Mouse (Mus musculus) erythroblast, embryonic 14.5 days (primary cell): ENCODE results near the gene Mrps14. TPM values are rescaled to one million over a fixed set of nuclear protein-coding genes. Genes with fewer than 3 reads are reported as not detected.

Source experiments
- H3K27me3 ChIP-seq: 2 replicates; pipeline ENCODE4 v1.6.1; 2012; ENCODE audit warnings: inconsistent platforms; ENCODE audit not compliant: control insufficient read depth
- H3K36me3 ChIP-seq: 2 replicates; pipeline ENCODE4 v1.6.1; 2012; ENCODE audit warnings: mild to moderate bottlenecking, inconsistent platforms; ENCODE audit not compliant: control insufficient read depth
- H3K4me1 ChIP-seq: 2 replicates; pipeline ENCODE4 v1.6.1; 2012; ENCODE audit warnings: inconsistent platforms; ENCODE audit not compliant: control insufficient read depth
- H3K4me3 ChIP-seq: replicated peaks from 2 replicates; pipeline ENCODE3; 2012; ENCODE audit warnings: moderate library complexity, mild to moderate bottlenecking, inconsistent platforms
- H3K9me3 ChIP-seq: 2 replicates; pipeline ENCODE4 v1.6.1; 2012; ENCODE audit warnings: low read length, inconsistent platforms, mixed read lengths; ENCODE audit not compliant: control insufficient read depth
- GATA1 ChIP-seq: IDR thresholded peaks from 2 replicates; pipeline ENCODE4 v1.6.1; 2012; ENCODE audit warnings: low read length, inconsistent platforms, mixed read lengths
- TAL1 ChIP-seq: IDR thresholded peaks from 3 replicates; pipeline ENCODE4 v1.6.1; 2012; ENCODE audit warnings: low read length, inconsistent platforms, mixed read lengths
- polyA plus RNA-seq: library from polyadenylated mRNA; stranded (reverse); fragments of >175 nt; gene quantifications from 2 replicates; pipeline ENCODE4 v1.2.3, GENCODE M21; 2012

Mrps14 gene
- polyA plus RNA-seq, 1 experiment = 0.42 TPM

GRCm38 (mm10) chr1:160214171-160214570 lies 19.2 kb downstream of the Mrps14 start:
- H3K4me3 ChIP-seq = peak overlapping the region; percentile 98
- H3K9me3 ChIP-seq = no peaks in the 10 kb centered on the region

GRCm38 (mm10) chr1:160217898-160218297 lies 22.9 kb downstream of the Mrps14 start:
- Histone ChIP-seq H3K4me1 (peaks cover 12% of the 10 kb centered on the region), H3K9me3 (no peaks in the 10 kb centered on the region), H3K4me3 (no peak overlapping the region), H3K27me3 (no peaks in the 10 kb centered on the region), H3K36me3 (no peaks in the 10 kb centered on the region)
- no peak for TF ChIP-seq GATA1
- no peak for TF ChIP-seq TAL1

More at GRCm38 (mm10) chr1:160214171-160214570, 19.2 kb downstream of the Mrps14 start:
- no peaks in the 10 kb centered on the region for H3K27me3 ChIP-seq
- TF ChIP-seq TAL1 = no peak
- peaks cover 35% of the 10 kb centered on the region for H3K4me1 ChIP-seq
- peaks cover 7% of the 10 kb centered on the region for H3K36me3 ChIP-seq

- Histone ChIP-seq H3K4me3 (no peak overlapping the region), H3K9me3 (no peaks in the 10 kb centered on the region), H3K27me3 (no peaks in the 10 kb centered on the region), H3K36me3 (peaks cover 8% of the 10 kb centered on the region), H3K4me1 (peaks cover 6% of the 10 kb centered on the region)
- TF ChIP-seq TAL1 (no peak), GATA1 (no peak)
Observed at GRCm38 (mm10) chr1:160224093-160224492, 29.1 kb downstream of the Mrps14 start.

- TF ChIP-seq TAL1 (no peak), GATA1 (no peak)
- H3K27me3 ChIP-seq = no peaks in the 10 kb centered on the region
Observed at GRCm38 (mm10) chr1:160227196-160227595, 32.2 kb downstream of the Mrps14 start.

GRCm38 (mm10) chr1:160227850-160228249 lies 32.8 kb downstream of the Mrps14 start:
- H3K27me3 ChIP-seq = no peaks in the 10 kb centered on the region
- H3K4me3 ChIP-seq = no peak overlapping the region
- peaks cover 8% of the 10 kb centered on the region for H3K4me1 ChIP-seq
- peaks cover 12% of the 10 kb centered on the region for H3K36me3 ChIP-seq
- TF ChIP-seq TAL1 = no peak
- TF ChIP-seq GATA1 = no peak
- no peaks in the 10 kb centered on the region for H3K9me3 ChIP-seq

More at GRCm38 (mm10) chr1:160227196-160227595, 32.2 kb downstream of the Mrps14 start:
- H3K9me3 ChIP-seq = no peaks in the 10 kb centered on the region
- no peak overlapping the region for H3K4me3 ChIP-seq
- peaks cover 12% of the 10 kb centered on the region for H3K36me3 ChIP-seq
- peaks cover 8% of the 10 kb centered on the region for H3K4me1 ChIP-seq

- Histone ChIP-seq H3K9me3 (no peaks in the 10 kb centered on the region), H3K27me3 (no peaks in the 10 kb centered on the region), H3K4me1 (peaks cover 8% of the 10 kb centered on the region), H3K4me3 (no peak overlapping the region), H3K36me3 (peaks cover 10% of the 10 kb centered on the region)
- TF ChIP-seq TAL1 (no peak), GATA1 (no peak)
Observed at GRCm38 (mm10) chr1:160231013-160231412, 36.0 kb downstream of the Mrps14 start.

GRCm38 (mm10) chr1:160232113-160232512 lies 37.1 kb downstream of the Mrps14 start:
- Histone ChIP-seq H3K4me1 (peaks cover 8% of the 10 kb centered on the region), H3K9me3 (no peaks in the 10 kb centered on the region), H3K27me3 (no peaks in the 10 kb centered on the region), H3K36me3 (peaks cover 6% of the 10 kb centered on the region), H3K4me3 (no peak overlapping the region)
- no peak for TF ChIP-seq TAL1
- TF ChIP-seq GATA1 = no peak

GRCm38 (mm10) chr1:160233921-160234320 lies 38.9 kb downstream of the Mrps14 start:
- no peaks in the 10 kb centered on the region for H3K9me3 ChIP-seq
- peaks cover 2% of the 10 kb centered on the region; the same call in 1 of the 2 replicates for H3K4me1 ChIP-seq
- no peak overlapping the region for H3K4me3 ChIP-seq
- H3K36me3 ChIP-seq = peaks cover 10% of the 10 kb centered on the region
- TF ChIP-seq TAL1 (no peak), GATA1 (no peak)
- no peaks in the 10 kb centered on the region for H3K27me3 ChIP-seq

GRCm38 (mm10) chr1:160237981-160238380 lies 43.0 kb downstream of the Mrps14 start:
- TF ChIP-seq TAL1 (no peak), GATA1 (no peak)
- no peak overlapping the region for H3K4me3 ChIP-seq
- H3K27me3 ChIP-seq = no peaks in the 10 kb centered on the region
- peaks cover 14% of the 10 kb centered on the region for H3K36me3 ChIP-seq
- no peaks in the 10 kb centered on the region for H3K9me3 ChIP-seq
- H3K4me1 ChIP-seq = no peaks in the 10 kb centered on the region

- Histone ChIP-seq H3K36me3 (peaks cover 14% of the 10 kb centered on the region), H3K27me3 (no peaks in the 10 kb centered on the region), H3K4me3 (no peak overlapping the region), H3K9me3 (no peaks in the 10 kb centered on the region), H3K4me1 (no peaks in the 10 kb centered on the region)
- no peak for TF ChIP-seq TAL1
- no peak for TF ChIP-seq GATA1
Observed at GRCm38 (mm10) chr1:160238852-160239443, 43.9 kb downstream of the Mrps14 start.
